Mouse (Mus musculus): Measurements from ENCODE around the gene 2900026A02Rik. TPM values are rescaled to one million over a fixed set of nuclear protein-coding genes. Genes with fewer than 3 reads are reported as not detected.
"Not testable (repeated sequence)": the region's sequence is repeated elsewhere in the genome, so short reads cannot be mapped to it uniquely, and the experiment has no call there.

Gene 2900026A02Rik
- total RNA-seq, 2 experiments from 2014 or later, result 40.8 to 41.0 TPM

DNA sequence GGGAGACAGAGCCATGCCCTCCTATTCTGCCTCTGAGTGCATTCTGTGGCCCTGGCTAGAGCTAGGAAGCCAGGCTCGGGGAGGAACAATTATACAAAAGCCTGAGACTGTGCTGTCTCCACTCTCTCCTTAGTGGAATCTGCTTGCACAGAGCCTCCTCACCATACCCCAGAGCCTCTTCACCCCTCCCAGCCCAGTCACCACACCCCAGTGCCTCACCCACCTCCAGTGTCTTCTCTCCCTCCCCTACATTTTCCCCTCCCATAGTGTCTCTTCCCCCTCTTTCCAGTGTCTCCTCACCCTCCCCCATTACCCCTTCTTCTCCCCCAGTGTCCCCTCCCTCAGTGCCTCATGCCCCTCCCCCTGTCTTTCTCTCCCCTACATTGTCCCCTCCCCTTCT, 110.1 kb downstream of the 2900026A02Rik start:
- intact Hi-C loops (cut with DNase I), result no loop called here
- DNase-seq (ENCODE audit: low spot score in 2 of 2), result no peak

DNA sequence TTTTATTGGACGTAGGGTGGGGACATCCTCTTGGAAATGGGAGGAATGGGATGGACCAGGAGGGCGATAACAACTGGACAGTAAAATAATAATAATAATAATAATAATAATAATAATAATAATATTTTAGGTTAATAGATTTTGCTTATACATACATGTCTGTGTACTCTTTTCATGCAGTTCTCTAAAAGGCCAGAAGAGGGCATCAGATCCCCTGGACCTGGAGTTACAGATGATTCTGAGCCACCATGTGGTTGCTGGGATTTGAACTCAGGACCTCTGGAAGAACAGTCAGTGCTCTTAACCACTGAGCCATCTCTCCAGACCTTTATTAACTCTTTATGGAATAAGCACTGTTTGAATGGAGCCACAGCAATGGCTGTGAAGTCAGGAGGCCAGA, 111.4 kb downstream of the 2900026A02Rik start:
- intact Hi-C loops (cut with DNase I); DNase-seq (ENCODE audit: low spot score in 2 of 2): not testable (repeated sequence)

DNA sequence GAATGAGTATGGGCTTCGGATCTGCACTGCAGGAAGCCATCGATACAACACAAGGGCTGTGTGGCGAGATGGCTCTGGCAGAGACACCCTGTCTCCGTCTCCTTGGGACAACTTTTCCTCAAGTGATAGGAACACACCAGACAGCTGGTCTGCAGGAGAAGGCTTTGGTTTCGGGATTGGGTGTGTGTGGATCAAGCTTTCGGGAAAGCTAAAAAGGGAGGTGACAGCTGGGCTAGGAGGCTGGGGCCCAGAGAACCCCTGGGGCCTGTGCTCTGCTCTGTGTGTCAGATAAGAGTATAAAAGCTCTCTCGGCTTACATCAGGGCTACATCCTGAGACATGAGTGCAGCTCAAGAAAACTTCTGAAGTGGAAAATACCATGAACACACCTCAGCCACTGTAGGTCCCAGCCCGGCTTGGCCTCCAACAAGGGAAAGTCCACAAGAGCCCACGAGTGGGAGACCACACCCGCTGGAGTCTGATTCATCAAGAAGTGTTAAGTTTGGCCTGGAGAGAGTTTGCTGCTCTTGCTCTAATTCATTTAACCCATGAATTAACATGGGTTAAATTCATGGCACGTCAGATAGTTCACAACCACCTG, 112.8 kb downstream of the 2900026A02Rik start:
- intact Hi-C loops (cut with DNase I), result no loop called here
- no peak for DNase-seq (ENCODE audit: low spot score in 2 of 2)

- no peak for DNase-seq (ENCODE audit: low spot score in 2 of 2)
- intact Hi-C loops (cut with DNase I), result no loop called here
Measured at GRCm38 (mm10) chr5:113107709-113108108, 113.3 kb downstream of the 2900026A02Rik start.

DNA sequence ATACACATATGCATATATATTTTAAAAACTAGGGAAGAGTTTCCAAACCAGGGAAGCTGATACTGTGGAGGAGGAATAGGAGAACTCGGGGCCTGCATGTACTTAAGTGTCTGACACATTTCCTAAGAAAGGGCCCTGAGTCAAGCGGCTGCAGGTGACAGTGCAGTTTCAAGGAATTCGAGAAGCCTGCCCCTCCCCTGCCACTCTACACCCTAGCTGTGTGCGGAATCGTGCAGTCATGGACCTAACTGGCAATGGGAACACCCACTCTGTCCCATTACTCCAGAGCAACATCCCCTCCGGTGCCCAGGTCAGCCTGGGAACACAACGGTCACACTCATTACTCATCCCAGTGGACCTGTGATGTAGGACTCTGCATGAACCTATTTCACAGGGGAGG, 114.4 kb downstream of the 2900026A02Rik start:
- intact Hi-C loops (cut with DNase I), result no loop called here
- DNase-seq (ENCODE audit: low spot score in 2 of 2), result no peak

GRCm38 (mm10) chr5:113105481-113105880, 115.6 kb downstream of the 2900026A02Rik start:
- intact Hi-C loops (cut with DNase I), result no loop called here
- no peak for DNase-seq (ENCODE audit: low spot score in 2 of 2)

DNA sequence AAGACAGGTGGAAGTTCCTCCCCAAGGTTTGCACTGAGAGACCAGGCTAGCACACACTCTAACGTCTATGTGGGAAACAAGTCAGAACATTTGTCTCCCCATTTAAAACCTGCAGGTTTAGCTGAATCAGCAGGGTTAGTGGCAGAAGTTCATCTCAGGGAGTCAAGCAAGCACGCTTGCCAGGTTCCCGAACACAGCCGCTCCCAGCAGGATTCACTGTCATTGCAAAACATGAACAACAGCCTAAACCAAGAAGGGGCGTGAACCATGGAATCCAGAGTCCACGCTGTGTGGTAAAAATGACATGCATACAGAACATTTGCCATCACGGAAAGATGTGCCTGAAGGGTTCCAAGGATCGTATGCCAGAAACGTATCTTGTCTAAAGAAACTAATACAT, 116.0 kb downstream of the 2900026A02Rik start:
- DNase-seq (ENCODE audit: low spot score in 2 of 2), result no peak
- intact Hi-C loops (cut with DNase I), result no loop called here

DNA sequence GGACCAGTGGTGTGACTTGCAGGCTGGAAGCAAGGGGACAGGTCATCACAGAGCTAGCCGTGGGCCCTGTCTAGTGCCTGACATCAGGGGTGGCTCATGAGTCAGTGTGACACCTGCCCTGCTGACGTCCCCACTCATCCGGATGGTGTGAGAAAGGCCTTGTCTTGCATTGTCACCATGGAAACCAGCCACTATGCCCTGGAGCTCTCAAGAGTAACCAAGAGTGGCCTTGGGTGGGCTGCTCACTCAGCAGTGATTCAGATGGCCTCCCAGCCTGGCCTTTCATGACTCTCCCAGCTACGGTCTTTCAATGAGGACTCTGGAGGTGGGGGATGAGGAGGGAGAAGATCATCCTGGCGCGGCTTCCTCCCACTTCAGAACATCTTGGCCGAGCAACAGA, 118.6 kb downstream of the 2900026A02Rik start:
- intact Hi-C loops (cut with DNase I), result no loop called here
- no peak for DNase-seq (ENCODE audit: low spot score in 2 of 2)

- DNase-seq (ENCODE audit: low spot score in 2 of 2), result peak in 1 of 2 experiments; percentile 69
- intact Hi-C loops (cut with DNase I), result no loop called here
Measured at GRCm38 (mm10) chr5:113101457-113101856, 119.6 kb downstream of the 2900026A02Rik start.

DNA sequence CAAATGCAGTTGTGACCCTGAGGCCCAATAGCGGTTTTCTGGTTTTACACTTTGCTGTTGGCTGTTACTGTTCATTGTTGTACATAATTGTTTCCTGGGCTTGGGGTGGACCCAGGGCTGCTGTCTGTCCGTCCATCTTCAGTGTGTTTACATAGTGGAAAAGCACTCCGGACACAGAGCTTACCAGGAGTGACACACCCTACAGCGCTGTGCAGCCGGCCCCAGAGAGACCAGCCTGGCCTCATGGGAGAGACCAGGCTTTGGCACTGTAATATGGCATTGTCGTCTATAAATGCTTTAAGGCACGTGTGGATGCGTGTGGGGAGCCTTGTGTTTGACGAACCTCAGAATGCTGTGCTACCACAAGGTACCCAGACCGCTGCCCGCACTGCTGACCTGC, 120.6 kb downstream of the 2900026A02Rik start:
- DNase-seq (ENCODE audit: low spot score in 2 of 2), result no peak
- intact Hi-C loops (cut with DNase I), result no loop called here

DNA sequence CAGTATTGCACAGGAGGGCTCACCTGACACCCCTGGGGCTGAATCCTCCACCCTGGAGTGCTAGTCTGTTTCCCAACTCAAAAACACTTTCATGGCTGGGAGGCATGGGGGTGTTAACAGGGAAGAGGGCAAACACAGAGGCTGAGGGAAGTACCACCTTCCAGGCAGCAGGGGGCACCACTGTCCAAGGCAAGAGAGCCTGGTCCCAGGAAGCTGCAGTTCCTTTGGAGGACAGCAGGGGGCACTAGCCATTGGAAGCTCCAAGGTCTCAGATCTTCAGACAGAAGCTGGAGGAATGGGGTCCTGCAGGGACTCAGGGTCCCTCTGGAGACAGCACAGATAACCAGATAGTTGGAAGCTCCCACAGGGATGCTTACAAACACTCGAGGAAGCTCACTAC, 121.5 kb downstream of the 2900026A02Rik start:
- intact Hi-C loops (cut with DNase I), result loop anchor here (1.0 to 2.0 kb wide), 3 partner anchors 56 to 127 kb away; partner anchors contain the start of gene Tmem211
- peak; percentile 86 to 88 for DNase-seq (ENCODE audit: low spot score in 2 of 2)

DNA sequence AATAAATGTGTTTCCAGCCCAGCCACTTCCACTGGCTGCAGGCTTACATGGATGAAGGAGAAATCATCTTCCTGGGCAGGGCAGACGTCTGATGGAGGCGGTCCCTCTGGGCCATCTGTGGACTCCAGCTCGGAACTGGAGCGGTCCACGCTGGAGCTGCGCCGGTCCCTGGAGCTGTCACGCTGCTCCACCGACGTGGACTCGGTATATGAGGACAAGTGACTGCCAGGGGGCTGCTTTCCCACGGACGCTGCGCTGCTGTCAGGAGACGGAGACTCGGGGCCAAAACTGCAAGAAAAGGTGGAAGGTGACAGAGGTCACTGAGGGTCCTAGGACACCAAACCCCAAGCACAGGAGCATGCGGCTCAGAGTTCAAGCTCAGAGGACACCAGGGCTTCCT, 123.5 kb downstream of the 2900026A02Rik start:
- intact Hi-C loops (cut with DNase I), result no loop called here
- DNase-seq (ENCODE audit: low spot score in 2 of 2), result no peak

GRCm38 (mm10) chr5:113095456-113095855, 125.6 kb downstream of the 2900026A02Rik start:
- DNase-seq (ENCODE audit: low spot score in 2 of 2), result no peak
- intact Hi-C loops (cut with DNase I), result no loop called here

DNA sequence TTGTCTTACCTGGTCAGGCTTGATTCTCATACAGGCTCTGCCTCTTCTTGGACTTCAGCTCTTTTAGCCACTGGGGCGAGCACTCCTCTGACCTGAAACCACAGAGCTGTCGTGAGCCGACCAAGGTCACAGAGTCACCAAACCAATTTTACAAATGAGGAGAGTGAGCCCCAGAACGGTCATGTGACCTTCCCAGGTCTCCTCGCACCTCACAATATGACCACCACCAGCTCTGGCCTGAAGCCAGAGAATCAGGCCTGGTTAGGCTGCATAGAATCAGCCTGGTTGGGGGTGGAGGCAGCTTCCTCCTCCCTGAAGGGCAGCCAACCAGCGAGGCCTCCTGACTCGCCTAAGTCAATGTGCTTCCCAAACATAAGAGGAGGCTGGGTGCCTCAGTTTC, 128.6 kb downstream of the 2900026A02Rik start:
- intact Hi-C loops (cut with DNase I), result no loop called here
- DNase-seq (ENCODE audit: low spot score in 2 of 2), result no peak

GRCm38 (mm10) chr5:113091162-113091561, 129.9 kb downstream of the 2900026A02Rik start:
- DNase-seq (ENCODE audit: low spot score in 2 of 2), result no peak
- intact Hi-C loops (cut with DNase I), result no loop called here

DNA sequence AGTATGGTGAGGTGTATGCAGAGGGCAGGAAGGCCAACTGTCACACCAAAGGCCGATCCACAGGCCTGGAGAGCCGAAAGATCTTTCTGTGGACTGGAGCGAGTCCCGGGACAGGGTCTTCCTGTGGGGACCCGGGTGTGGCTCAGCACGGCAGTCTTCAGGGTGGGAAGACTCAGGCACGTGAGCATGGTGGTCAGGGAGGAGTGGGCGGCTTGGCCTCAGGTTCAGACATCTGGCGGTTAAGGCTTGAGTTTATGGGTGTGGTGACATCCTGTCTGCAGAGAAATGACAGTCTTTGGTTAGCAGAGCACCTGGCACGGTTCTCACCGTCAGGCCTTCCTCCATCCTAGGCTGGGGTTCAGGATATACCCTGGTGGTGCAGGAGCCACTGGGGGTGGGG, 130.3 kb downstream of the 2900026A02Rik start:
- DNase-seq (ENCODE audit: low spot score in 2 of 2), result no peak
- intact Hi-C loops (cut with DNase I), result no loop called here

GRCm38 (mm10) chr5:113090077-113090690, 130.9 kb downstream of the 2900026A02Rik start:
- no peak for DNase-seq (ENCODE audit: low spot score in 2 of 2)
- intact Hi-C loops (cut with DNase I), result no loop called here

GRCm38 (mm10) chr5:113087465-113087864, 133.6 kb downstream of the 2900026A02Rik start:
- DNase-seq (ENCODE audit: low spot score in 2 of 2), result peak in 1 of 2 experiments; percentile 26
- intact Hi-C loops (cut with DNase I), result no loop called here

DNA sequence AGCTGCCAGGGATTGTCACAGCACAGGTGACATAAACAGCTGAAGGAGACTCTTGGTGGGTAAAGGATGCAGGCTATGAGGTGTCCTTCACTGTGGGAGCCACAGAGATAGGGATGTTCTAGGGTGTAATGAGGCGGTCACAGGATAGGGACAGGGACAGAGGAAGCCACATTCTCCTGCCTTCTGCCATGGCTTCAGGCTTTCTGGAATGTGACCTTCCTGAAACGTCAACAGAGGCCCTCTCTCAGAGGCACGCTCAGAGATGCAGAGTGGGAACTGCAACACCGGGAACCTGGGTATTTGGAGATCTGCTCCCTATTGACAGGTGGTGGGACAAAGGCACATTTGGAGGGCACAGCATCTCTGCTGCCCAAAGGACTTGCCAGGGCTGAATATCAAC, 134.0 kb downstream of the 2900026A02Rik start:
- DNase-seq (ENCODE audit: low spot score in 2 of 2), result no peak
- intact Hi-C loops (cut with DNase I), result no loop called here

- intact Hi-C loops (cut with DNase I), result no loop called here
- no peak for DNase-seq (ENCODE audit: low spot score in 2 of 2)
Measured at GRCm38 (mm10) chr5:113086439-113086838, 134.6 kb downstream of the 2900026A02Rik start.

GRCm38 (mm10) chr5:113085931-113086330, 135.1 kb downstream of the 2900026A02Rik start:
- intact Hi-C loops (cut with DNase I), result no loop called here
- DNase-seq (ENCODE audit: low spot score in 2 of 2), result no peak

GRCm38 (mm10) chr5:113084309-113084708, 136.7 kb downstream of the 2900026A02Rik start:
- intact Hi-C loops (cut with DNase I), result no loop called here
- no peak for DNase-seq (ENCODE audit: low spot score in 2 of 2)
